Mouse (Mus musculus): ENCODE results near the gene Nom1.

DNA sequence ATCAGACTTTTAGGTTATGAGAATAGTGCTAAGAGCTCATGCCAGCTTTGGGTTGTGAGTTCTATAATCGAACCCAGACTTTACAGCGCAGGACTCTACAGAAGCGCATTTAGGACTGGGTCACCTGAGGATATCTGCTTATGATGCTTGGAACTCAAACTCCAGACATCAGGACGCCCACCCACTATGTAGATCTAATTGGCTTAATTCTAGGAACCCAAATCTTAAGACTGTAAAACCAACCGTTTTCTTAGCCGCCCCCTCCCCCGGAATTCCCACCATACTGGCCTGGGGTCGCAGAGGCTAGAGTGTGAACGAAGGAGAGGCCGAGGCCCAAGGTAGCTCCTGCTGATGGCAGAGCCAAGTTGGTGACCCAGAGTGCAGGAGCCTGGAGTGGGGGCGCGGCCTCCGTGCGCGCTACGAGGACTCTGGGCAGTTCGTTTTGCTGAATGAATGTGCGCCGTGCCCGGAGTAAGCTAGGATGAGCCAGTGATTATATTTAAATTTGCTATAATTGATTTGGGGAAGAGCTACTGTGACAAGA is 36.5 kb downstream of the Nom1 start:
- TF ChIP-seq CTCF (IDR thresholded peaks at IDR 0.05; ENCODE audit: low read depth, low read length), result no peak
- no peak for TF ChIP-seq GATA1 (IDR thresholded peaks at IDR 0.05; ENCODE audit: borderline replicate concordance, low read length)
- TF ChIP-seq POLR2AphosphoS5 (IDR thresholded peaks at IDR 0.05; ENCODE audit: insufficient replicate concordance, low read depth, low read length), result no peak
